Mouse (Mus musculus): ENCODE results near the gene Ndufb6. TPM values are rescaled to one million over a fixed set of nuclear protein-coding genes. Genes with fewer than 3 reads are reported as not detected.

The Ndufb6 gene
- polyA plus RNA-seq, 1 experiment = 163 TPM

DNA sequence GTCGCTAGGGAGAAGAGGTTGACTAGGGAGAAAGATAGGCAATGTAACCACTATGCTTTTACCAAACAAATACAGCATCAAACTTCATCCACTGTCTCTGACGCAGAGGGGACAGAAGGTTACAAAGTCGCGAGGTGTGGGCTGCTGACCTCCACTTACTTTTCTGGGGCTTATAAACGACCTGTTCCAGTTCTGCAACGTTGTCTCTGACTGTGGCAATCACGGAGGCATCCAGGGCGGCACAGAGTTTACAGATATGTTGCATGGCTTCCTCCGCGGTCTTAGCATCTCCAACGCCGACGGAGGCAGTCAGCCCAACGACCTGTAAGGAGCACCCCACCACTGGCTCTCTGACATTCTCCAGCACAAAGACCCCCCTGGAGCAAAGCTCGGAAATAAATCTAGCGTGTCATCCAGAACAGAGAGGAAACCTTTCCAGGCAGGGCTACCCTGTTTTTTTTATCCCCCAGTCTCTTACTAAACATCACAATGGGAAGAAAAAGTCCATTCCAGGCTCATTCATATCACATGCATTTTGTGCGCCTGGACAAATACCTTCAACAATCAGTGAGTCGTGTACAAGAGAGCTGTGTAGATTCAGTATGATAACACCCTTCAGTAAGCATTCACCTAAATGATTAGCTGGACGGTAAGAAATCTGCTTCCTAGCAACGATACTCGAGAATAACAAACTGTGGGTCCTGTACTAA, 57.2 kb downstream of the Ndufb6 start:
- Histone ChIP-seq H3K4me1 (ENCODE audit: control insufficient read depth, insufficient read depth, low read length) (no peaks in the 10 kb centered on the region), H3K27ac (ENCODE audit: insufficient read depth, low read length) (no peak overlapping the region), H3K4me3 (ENCODE audit: insufficient read depth, low read length) (no peak overlapping the region)
- no peak for TF ChIP-seq CTCF (IDR thresholded peaks at IDR 0.05; ENCODE audit: extremely low read depth, insufficient read depth, low read length)
- no peak for TF ChIP-seq POLR2A (IDR thresholded peaks at IDR 0.05; ENCODE audit: extremely low read depth, insufficient read depth, low read length)

GRCm38 (mm10) chr4:40221004-40221760, 58.0 kb downstream of the Ndufb6 start:
- Histone ChIP-seq H3K4me3 (ENCODE audit: insufficient read depth, low read length) (no peak overlapping the region), H3K27ac (ENCODE audit: insufficient read depth, low read length) (no peak overlapping the region), H3K4me1 (ENCODE audit: control insufficient read depth, insufficient read depth, low read length) (no peaks in the 10 kb centered on the region)
- no peak for TF ChIP-seq POLR2A (IDR thresholded peaks at IDR 0.05; ENCODE audit: extremely low read depth, insufficient read depth, low read length)
- TF ChIP-seq CTCF (IDR thresholded peaks at IDR 0.05; ENCODE audit: extremely low read depth, insufficient read depth, low read length) = no peak

Other genes with a start within 250 kb of the Ndufb6 start
- 27.0 and 28.7 TPM in 2 replicates for gene Aco1, start 136.3 kb downstream of the Ndufb6 start, polyA plus RNA-seq (2012; rRNA removed)
- 4.6 and 5.3 TPM in 2 replicates for gene Ddx58, start 39.6 kb downstream of the Ndufb6 start, polyA plus RNA-seq (2012; rRNA removed)
- 6.0 and 6.8 TPM in 2 replicates for gene Smim27, start 9.8 kb downstream of the Ndufb6 start, polyA plus RNA-seq (2012; rRNA removed)
- gene Topors, start 9.6 kb downstream of the Ndufb6 start, polyA plus RNA-seq (2012; rRNA removed) = 10.1 and 10.7 TPM in 2 replicates
- 10.9 and 12.9 TPM in 2 replicates for gene Tmem215, start 192.8 kb upstream of the Ndufb6 start, polyA plus RNA-seq (2012; rRNA removed)